Mouse (Mus musculus) left cerebral cortex, postnatal 10 days (tissue): ENCODE measurements around the gene Zfp827. TPM values are rescaled to one million over a fixed set of nuclear protein-coding genes. Genes with fewer than 3 reads are reported as not detected.

Experiments
- DNase-seq, 2 experiments: peaks; one replicate each; pipeline ENCODE4 v3.0.0; 2021 to 2022; ENCODE audit warnings: low spot score in 2 of 2, mixed read lengths in 1 of 2; ENCODE audit errors: extremely low spot score in 1 of 2
- intact Hi-C: fragments of 180-260 bp; cut with DNase I; formaldehyde crosslinking; loops from one replicate; pipeline ENCODE4 v1.15.1; 2025
- total RNA-seq, 2 experiments: library from RNA; stranded (reverse); gene quantifications; 2 replicates each; pipeline ENCODE4 v1.2.3; 2021

The Zfp827 gene
- 10 to 100 TPM; 27.9 to 32.1 TPM for total RNA-seq

DNA sequence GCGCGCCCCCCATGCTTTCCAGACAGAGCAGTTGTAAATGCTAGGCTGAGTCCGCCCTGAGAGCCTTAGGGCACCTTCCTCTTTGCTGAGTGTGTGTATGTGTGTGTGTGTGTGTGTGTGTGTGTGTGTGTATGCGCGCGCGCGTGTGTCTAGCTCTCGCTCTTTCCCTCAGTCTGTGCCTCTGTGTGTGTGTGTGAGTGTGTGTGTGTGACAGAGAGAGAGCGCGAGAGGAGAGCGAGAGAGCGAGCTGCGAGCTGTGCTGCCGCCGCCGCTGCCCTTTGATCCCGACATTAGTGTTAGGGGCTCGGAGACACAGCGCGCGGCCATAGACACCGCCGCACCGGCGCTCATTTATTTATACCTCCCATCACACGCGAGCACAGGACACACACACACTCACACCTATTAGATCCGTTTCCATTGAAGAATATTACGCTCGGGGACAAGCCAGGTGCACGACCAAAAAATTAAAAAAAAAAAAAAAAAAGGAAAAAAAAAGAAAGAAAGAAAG, at the start of gene Zfp827:
Zfp827 (plus strand) TSS at position 461 of the 511 bp plus-strand sequence.
- peak; percentile 73 to 87 for DNase-seq
- intact Hi-C loops = loop anchor here (5.0 to 10.0 kb wide), 2 partner anchors 203 to 264 kb away; partner anchors contain the start of genes Lsm6 and Mmaa

DNA sequence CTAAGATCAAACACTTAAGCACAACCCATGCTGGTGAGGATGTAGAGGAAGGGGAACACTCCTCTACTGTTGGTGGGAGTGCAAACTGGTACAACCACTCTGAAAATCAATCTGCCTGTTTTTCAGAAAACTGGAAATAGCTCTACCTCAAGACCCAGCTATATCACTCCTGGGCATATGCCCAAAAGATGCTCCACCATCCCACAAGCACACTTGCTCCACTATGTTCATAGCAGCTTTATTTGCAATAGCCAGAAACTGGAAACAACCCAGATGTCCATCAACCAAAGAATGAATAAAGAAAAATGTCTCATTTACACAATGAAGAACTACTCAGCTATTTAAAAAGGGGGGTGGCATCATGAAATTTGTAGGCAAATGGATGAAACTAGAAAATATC, 23.9 kb upstream of the Zfp827 start:
- peak in 1 of 2 experiments; percentile 9 for DNase-seq
- intact Hi-C loops = no loop called here

DNA sequence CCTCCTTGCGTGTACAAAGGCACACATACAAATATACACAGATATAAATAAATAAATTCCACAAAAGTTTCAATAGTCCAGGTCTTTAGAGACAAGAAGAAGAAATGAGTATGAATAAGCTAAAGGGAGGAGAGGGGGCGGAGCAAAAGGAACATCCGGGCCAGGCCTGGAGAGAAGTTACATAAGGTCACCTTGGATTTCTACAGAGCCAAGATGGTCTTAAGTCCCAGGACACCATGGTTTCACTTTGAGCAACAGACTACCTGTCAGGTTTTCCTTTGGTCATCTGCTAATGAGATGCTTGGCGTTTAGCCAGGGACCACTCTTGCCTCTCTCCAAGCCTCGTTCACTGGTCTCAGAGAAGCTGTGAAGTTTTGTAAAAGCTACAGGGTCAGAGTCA, 13.2 kb upstream of the Zfp827 start:
- no peak for DNase-seq
- intact Hi-C loops = no loop called here

DNA sequence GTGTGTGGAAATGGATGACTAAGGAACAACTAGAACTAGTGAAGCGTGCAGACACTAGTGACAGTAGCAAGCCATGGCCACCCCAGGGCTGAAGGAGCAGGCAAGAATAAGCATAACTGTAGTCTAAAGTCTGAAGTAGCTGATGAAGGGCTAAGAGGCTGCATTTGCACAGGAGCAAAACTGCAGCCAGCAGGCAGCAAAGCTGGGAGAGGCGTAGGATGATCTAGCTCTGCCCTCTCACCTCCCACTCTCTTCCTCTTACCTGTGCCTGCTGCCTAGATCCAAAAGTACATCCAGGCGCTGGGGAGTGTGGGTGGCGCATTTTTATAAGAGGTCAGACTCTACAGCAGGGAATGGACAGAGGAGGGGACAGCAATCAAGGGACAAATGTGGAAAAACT, 12.2 kb upstream of the Zfp827 start:
- intact Hi-C loops = no loop called here
- no peak for DNase-seq

DNA sequence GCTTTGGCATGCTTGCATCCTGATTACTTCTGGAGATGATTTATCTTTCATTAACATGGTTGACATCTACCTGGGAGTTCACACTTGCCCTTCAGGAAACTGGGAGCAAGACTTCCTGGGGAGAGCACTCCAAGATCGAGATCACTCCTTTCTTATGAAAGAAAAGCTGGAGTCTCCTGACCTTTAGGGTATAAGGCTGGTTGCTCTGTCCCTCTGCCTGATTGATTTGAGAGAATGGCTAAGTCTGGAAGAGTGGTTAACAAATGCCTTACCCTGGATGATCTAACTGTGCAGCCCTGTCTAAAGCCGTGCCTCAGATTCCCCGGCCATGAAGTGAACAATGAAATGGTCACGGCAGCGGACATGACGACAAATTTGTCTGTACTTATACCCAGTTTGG, 11.7 kb upstream of the Zfp827 start:
- intact Hi-C loops = no loop called here

DNA sequence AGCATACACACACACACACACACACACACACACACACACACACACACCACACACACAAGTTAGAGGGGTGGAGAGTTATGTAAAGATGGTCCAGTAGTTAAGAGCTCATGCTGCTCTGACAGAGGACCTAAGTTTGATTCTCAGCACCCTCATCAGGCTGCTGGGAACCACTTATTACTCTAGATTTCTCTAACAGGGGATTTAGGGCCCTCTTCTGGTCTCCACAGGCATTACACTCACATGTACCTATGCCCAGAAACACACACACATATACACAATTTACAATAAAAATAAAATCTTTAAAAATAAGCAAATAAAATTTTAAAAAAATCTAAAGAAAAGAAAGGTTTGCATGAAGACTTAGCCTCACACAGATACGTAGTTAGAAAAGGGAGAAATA, 4.3 kb upstream of the Zfp827 start:
- DNase-seq = no peak
- intact Hi-C loops = loop anchor here (10.0 kb wide), 1 partner anchor 199 kb away; the partner anchor contains the start of gene Lsm6

More for the DNA sequence above, 11.7 kb upstream of the Zfp827 start:
- no peak for DNase-seq

DNA sequence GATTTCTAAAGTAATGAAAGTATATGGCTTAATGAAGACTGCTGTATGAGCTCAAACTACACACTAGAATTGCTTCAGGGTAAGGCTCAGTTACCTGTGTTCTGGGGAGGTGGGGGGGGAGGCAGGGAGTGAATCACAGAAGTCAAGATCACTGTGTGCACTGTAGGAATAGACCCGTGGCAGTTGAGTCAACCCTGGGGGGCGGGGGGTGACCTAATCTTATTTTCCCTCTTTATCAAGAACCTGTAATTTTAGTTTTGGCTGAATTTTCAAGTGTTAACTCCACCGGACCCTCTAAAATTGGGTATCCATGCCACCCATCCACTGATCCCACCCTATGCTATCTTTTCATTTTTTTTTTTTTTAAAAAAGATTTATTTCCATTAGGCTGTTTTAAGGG, 918 bp upstream of the Zfp827 start:
- DNase-seq = no peak
- intact Hi-C loops = loop anchor here (5.0 to 10.0 kb wide), 2 partner anchors 203 to 265 kb away; partner anchors contain the start of genes Lsm6 and Mmaa

DNA sequence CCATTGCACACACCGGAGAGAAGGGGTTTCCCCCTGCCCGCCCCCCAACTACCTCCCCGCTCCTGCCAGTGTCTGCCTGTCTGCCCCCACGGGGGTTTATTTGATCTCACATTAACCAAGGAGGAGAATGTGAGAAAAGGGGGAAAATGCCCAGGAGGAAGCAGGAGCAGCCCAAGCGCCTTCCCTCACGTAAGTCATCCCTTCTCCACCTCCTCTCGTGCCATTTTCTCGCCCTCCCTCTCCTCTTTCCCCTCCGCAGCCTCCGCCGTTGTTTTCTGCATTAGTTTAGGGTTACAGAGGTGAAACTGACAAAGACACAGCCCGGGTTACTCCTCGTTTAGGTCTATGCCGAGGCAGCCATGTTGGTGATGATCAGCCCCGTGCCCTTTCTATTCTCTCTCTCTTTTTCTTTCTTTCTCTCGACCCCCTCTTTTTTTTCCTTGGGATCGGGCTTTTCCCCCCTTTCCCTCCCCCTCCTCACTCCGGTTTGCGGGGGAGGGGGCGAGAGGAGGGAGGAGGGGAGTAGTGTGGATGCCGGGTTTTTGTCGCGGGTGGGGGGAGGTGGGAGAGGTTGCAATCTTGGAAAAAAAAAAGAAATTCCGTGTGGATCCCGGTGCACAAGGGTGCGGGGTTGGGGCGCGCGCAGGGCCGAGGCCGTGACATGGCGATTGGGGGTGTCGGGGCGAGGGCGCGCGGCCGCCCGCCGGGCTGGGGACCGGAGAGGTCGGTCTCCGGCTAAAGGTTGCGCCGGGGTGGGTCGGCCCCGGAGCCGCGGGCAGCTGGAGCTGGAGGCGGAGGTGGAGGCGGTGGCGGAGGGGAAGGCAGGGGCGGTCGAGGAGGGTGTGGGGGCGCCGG, 531 bp downstream of the Zfp827 start:
- intact Hi-C loops = loop anchor here (5.0 to 10.0 kb wide), 2 partner anchors 204 to 264 kb away; partner anchors contain the start of genes Lsm6 and Mmaa
- DNase-seq = peak; percentile 24 to 78

DNA sequence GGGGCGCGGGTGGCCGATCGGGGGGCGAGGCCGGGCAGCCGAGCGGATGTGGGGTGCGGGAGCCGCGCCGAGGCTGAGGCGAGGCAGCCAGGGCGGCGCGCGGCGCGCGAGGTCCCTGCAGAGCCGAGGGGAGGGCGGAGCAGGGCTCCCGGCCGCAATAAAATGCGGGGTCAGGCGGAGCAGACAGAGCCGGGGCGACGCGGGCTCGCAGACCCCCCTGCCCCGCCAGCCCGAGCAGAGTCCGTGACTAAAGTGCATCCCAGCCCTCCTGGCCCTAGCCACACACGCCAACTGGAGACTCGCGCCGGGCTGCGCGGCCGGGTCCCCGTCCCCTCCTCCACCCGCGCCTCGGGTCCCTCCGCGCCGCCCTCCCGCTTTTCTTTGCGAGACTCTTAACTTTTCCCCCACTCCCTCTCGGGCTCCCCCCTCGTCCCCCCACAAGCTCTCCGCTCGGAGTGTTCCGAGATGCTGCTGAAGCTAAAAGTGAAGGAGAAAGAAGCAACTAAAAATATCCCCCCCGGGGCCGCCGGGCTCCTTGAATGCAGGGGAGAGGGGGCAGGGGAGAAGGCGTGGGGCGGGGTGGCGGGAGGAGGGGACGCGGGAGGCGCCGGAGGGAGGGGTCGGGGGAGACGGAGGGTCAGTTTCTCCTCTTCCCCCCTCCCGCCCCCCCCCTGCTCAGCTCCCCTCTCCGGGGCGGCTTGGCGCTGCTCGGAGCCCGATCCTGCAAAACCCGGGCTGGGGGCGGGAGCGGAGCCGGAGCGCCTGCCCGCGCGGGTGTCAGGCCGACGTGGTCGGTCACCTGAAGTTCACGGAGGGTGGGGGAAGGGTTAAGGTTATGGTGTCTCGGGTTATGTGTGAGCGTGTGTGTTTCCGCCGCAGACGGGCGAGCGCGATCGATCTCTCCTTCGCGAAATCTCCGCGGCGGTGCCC, 1.4 kb downstream of the Zfp827 start:
- intact Hi-C loops = loop anchor here (5.0 to 10.0 kb wide), 3 partner anchors 95 to 263 kb away; partner anchors contain the start of genes Lsm6 and Mmaa
- peak; percentile 54 to 87 for DNase-seq

DNA sequence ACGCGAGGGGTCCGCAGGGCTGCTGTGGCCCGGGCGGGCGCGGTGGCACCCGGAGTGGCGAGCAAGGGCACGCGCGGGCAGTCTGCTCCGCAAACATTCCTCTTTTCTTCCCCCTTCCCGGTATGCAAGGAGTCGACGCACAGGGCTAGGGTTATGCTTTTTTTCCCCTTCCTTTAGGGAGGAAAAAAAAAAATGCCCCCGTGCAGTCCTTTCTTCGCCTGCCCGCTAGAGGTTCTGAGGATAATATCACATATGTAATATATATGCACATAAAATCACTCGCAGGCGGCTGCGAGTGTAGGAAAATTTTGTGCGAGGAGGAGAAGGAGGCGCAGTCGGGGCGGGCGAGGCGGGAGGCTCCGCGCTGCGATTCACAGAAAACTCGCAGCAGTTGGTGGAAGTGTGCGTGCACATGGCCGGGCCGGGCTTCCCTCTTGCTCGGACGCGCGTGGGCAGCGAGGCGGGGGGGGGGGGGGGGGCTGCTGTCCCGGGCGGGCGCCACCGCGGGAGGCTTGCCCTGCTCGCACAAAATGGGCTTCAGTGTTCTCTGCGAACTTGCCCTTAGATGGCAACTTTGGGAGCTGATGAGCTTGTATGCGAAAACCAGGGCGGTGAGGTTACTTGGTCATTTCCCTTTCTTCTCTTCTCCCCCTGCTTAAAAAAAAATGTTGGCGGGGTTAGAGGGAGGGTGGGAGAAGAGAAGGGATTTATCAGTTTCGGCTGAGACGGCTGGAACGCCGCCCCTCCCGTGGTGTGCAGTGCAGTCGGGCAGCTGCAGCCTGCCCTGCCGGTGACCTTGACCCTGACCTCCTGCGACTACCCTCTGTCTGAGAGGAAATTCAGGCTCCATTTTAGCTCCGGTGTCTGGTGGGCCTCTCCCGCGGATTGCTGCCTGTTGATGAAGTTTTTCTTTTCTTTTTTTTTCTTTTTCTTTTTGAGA, 2.4 kb downstream of the Zfp827 start:
- intact Hi-C loops = loop anchor here (10.0 kb wide), 1 partner anchor 94 kb away; no protein-coding TSS in a partner anchor
- DNase-seq = peak; percentile 39 to 75

DNA sequence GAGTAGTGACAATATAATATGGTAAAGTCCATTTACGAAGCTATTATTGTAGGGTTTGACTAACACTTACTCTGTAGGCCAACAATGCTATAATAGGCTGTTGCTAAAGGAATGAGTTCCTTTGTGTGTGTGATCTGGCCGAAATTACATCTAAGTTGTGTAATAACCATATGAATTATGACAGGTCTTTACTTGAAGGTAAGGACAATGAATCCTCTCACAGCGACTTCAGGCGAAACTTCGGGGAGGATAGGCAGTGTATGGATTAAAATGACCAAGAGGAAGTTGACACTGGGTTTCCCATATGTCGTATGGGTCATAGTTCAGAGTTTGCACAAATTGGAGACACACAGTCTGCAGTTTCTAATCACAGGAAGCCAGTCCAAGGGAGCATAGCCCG, 9.3 kb downstream of the Zfp827 start:
- intact Hi-C loops = loop anchor here (10.0 kb wide), 1 partner anchor 87 kb away; no protein-coding TSS in a partner anchor

DNA sequence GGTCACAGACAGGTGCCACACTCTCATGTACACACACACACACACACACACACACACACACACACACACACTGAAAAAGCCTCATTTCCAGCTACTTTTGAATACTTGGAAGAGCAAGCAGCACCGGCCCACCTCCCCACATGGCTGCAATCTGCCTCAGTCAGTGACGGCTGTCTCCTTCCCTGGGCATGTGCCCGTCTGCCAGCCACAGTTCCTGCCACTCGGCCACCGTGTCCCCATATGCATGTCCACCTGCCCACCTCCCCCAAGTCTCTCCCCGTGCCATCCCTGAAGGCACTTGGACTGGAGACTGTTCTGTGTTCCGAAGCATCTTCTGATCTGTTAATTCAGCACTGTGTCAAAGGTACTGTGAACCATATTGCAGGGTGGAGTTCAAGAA, 9.8 kb downstream of the Zfp827 start:
- intact Hi-C loops = loop anchor here (10.0 kb wide), 1 partner anchor 87 kb away; no protein-coding TSS in a partner anchor

More for the DNA sequence above, 9.3 kb downstream of the Zfp827 start:
- DNase-seq = no peak

DNA sequence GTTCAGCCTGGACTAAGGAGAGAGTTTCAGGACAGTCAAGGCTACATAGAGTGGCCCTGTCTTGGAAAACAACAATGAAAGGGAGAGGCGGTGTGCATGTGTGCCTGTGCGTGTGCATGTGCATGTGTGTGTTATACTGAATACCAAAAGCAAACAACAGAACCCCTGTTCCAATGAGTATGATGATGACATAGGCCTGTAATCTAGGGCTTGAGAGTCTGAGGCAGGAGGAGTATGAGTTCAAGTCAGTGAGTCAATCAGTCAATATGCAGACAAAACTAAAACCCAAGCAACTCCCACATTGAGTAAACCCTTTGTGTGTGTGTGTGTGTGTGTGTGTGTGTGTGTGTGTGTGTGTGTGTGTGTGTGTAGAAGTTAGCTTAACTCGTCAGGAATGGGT, 13.2 kb downstream of the Zfp827 start:
- intact Hi-C loops = no loop called here
- no peak for DNase-seq

More for the DNA sequence above, 9.8 kb downstream of the Zfp827 start:
- DNase-seq = peak in 1 of 2 experiments; percentile 29

DNA sequence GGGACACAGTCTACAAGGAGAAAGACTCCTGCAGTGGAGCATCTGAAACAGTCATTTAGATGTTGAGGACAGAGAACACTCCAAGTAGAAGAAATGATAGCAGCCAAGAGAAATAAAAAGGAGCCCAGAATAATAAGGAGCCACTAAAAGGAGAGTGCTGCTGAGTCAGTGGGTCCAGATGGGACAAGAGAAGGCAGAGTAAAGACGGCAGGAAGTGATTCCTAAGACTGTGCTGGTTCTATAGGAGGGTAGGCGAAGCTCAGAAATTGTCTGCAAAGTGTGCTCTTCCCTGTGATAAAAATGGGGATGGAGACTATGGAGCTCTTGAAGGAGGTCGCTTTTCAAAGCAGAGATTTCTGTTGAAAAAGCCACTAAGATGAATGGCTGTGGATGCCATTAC, 14.0 kb downstream of the Zfp827 start:
- no peak for DNase-seq
- intact Hi-C loops = no loop called here

DNA sequence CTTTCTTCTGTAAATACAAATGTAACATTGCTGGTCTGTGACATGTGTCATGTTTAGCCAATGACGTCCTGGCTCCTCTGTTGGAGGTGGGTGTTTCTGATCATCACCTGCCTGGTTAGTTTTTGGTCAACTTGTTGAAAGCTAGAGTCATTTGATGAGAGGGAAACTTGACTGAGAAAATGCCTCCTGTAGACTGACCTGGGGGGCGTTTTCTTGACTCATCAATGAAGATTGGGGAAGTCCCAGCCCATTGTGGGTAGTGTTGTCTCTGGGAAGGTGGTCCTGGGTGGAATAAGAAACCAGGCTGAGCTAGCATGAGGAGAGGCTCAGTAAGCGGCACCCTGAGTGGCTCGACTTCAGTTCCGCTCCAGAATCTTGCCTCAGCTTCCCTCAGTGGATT, 16.4 kb downstream of the Zfp827 start:
- DNase-seq = no peak
- intact Hi-C loops = no loop called here

DNA sequence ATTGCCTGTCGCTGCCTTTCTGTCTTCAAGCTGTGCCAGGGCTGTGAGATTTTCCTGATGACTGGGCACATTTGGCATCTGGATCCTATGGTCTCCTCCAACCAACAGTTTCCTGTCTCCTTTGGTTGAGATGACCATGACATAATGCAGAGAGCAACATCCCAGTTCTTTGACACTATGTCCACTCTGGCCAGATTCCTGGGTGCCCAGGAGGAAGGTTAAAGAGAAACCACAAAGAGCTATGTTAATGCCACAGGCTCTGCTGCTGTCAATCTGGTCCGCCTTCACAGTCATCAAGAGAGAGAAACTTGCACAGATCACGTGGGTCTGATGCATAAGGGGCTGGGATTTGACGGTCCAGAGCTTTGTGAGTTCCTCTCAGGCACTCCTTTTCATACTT, 18.4 kb downstream of the Zfp827 start:
- intact Hi-C loops = no loop called here
- no peak for DNase-seq

DNA sequence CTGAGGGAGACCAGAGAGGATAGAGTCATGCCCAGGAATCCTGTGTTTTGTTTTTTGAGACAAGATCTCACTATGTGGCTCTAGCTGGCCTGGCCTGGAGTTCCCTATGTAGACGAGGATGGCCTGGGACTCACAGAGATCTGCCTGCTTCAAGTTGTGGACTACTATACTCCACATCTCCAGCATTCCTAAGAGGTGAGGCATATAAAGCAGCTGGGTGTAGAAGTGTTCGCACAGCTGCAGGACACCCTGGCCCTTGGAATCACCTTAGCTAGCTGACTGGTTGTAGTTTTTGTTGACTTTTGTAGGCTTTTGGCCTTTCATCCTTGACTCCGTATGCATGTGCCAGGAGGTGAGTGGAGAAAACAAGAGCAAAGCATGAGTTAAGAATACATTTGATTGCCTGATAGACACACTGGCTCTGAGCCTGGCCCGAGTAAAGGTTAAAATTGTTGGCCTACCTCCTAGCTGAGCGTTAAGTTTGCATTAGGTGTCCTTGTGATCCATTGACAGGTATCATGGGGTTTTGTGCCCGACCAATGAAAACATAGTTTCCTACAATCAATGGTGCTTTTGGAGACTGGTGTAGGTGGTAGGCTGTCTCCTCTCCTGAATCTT, 20.3 kb downstream of the Zfp827 start:
- intact Hi-C loops = no loop called here
- no peak for DNase-seq
